In the genomic region with DNA sequence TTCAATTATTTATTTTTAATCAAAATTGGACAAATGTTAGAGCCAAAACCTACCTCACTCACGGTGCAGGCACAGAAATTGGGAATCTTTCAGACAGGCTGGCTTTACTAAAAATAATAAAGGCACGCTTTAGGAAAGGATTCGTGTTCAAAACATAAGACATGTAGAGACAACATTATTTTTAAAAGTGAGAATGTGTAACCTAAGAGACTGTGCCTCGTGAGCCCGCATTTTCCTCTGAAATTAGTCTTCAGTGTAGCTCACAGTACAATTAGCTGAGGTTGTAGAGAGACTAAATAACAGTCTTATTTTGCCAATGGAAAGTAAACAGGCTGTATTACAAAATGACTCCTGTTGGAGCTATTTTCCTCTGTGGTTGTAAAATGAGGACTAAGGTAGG, we compare ENCODE assay signal across 27 mouse cellular contexts. TPM values are rescaled to one million over a fixed set of nuclear protein-coding genes. Genes with fewer than 3 reads are reported as not detected.
"Had no signal": no experiment of that assay in that cellular context is flagged by ENCODE, and none has a peak within 500 bp of the region (broad histone marks: within the 10 kb centered on the region; RNA-seq: fewer than 3 reads in every experiment).

No protein-coding gene starts in this region.

- ATAC-seq: liver, embryonic 12.5 days; liver, postnatal 0 days; lung, postnatal 0 days; midbrain, embryonic 13.5 days; midbrain, embryonic 15.5 days; midbrain, embryonic 16.5 days had no signal

- DNase-seq: left cerebral cortex, postnatal 4 days; liver; liver, embryonic 13.5 days; liver, postnatal 0 days; lung, adult 18-20 months; lung, adult 2 months; lung, embryonic 14.5 days; lung, postnatal 10 days; lung, postnatal 14 days; lung, postnatal 36 days; lung, postnatal 4 days; midbrain, embryonic 14.5 days had no signal

RNA-seq across cellular contexts. Expression of a gene that starts 4.7 kb away (rescaled TPM):
- total RNA-seq: left cerebral cortex, postnatal 10 days; left cerebral cortex, postnatal 14 days; left cerebral cortex, postnatal 25 days; left cerebral cortex, postnatal 36 days; left cerebral cortex, postnatal 4 days; liver, adult 2 months; megakaryocyte progenitor cell, adult 5-6 weeks; megakaryocyte, adult 5-6 weeks; megakaryocyte-erythroid progenitor cell, adult 5-6 weeks; midbrain, postnatal 0 days; monocyte, adult 5-6 weeks had no signal
